Mouse (Mus musculus): ENCODE measurements around the gene Ppfibp2.

GRCm38 (mm10) chr7:107624432-107624831, 29.4 kb downstream of the Ppfibp2 start:
- no peak for TF ChIP-seq CTCF (IDR thresholded peaks at IDR 0.05; ENCODE audit: low read depth)
- no peak for TF ChIP-seq EP300 (IDR thresholded peaks at IDR 0.05; ENCODE audit: low read depth)
